Comparison of ENCODE assay signal across 12 mouse cellular contexts in the genomic region with DNA sequence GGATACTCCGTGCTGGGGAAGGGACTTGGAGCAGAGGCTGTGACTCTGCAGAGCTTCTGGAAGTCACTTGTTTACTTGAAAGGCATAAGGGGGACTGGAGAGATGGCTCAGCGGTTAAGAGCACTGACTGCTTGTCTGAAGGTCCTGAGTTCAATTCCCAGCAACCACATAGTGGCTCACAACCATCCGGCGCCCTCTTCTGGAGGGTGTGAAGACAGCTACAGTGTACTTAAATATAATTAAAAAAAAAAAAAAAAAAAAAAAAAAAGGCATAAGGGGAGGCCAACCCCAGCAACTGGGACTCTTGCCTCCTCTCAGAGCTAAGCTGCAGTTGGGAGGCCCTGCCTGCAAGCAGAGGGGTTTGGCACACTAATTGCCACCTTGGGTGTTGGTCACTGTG. TPM values are rescaled to one million over a fixed set of nuclear protein-coding genes. Genes with fewer than 3 reads are reported as not detected.
DNase-seq lines count a peak whose midpoint lies in the region; ATAC-seq and TF ChIP-seq lines count a peak whose summit lies in the region.
"Had no signal": no experiment of that assay in that cellular context is flagged by ENCODE, and none has a peak within 500 bp of the region (broad histone marks: within the 10 kb centered on the region; RNA-seq: fewer than 3 reads in every experiment).

No protein-coding gene starts in this region.

- TF ChIP-seq CTCF in hindbrain, postnatal 0 days (IDR thresholded peaks at IDR 0.05; ENCODE audit: low read depth): no peak

- no peak overlapping the region for H3K4me3 ChIP-seq in hindbrain, embryonic 11.5 days (ENCODE audit: low read depth, low read length)
- H3K4me3 ChIP-seq in hindbrain, postnatal 0 days (ENCODE audit: low read length): no peak overlapping the region
- H3K4me3 ChIP-seq in hindbrain, embryonic 13.5 days: no peak overlapping the region

- no peaks in the 10 kb centered on the region for H3K36me3 ChIP-seq in hindbrain, embryonic 11.5 days (ENCODE audit: control insufficient read depth, insufficient read depth, low read length)
- no peaks in the 10 kb centered on the region for H3K36me3 ChIP-seq in hindbrain, postnatal 0 days (ENCODE audit: insufficient read depth, low read length)
- no peaks in the 10 kb centered on the region for H3K36me3 ChIP-seq in hindbrain, embryonic 13.5 days
- H3K36me3 ChIP-seq: heart, embryonic 15.5 days had no signal

- no peak overlapping the region for H3K4me2 ChIP-seq in hindbrain, embryonic 11.5 days (replicated peaks; ENCODE audit: low read depth, low read length)
- no peak overlapping the region for H3K4me2 ChIP-seq in hindbrain, postnatal 0 days (ENCODE audit: low read depth, low read length)
- H3K4me2 ChIP-seq in hindbrain, embryonic 13.5 days: no peak overlapping the region

- H3K27me3 ChIP-seq in hindbrain, embryonic 11.5 days (ENCODE audit: control insufficient read depth, insufficient read depth, low read length): no peaks in the 10 kb centered on the region
- no peaks in the 10 kb centered on the region for H3K27me3 ChIP-seq in hindbrain, postnatal 0 days (ENCODE audit: insufficient read depth, low read length)
- no peaks in the 10 kb centered on the region for H3K27me3 ChIP-seq in hindbrain, embryonic 13.5 days
- H3K27me3 ChIP-seq: Patski had no signal

- 61% methylated on average over 4 of the region's 4 CpGs for WGBS in hindbrain, embryonic 11.5 days
- 71% methylated on average over 4 of the region's 4 CpGs for WGBS in hindbrain, postnatal 0 days
- 75% methylated on average over 4 of the region's 4 CpGs for WGBS in hindbrain, embryonic 13.5 days

- 0 out of 2 replicates have a peak overlapping the region, but pooled peaks have one; percentile 82 for H3K27ac ChIP-seq in hindbrain, embryonic 11.5 days (ENCODE audit: low read depth, low read length)
- H3K27ac ChIP-seq in hindbrain, postnatal 0 days: no peak overlapping the region
- H3K27ac ChIP-seq in hindbrain, embryonic 13.5 days: peak overlapping the region; percentile 85; the same call in 1 of the 2 replicates
- H3K27ac ChIP-seq: heart, embryonic 15.5 days had no signal

- H3K9ac ChIP-seq in hindbrain, embryonic 11.5 days (ENCODE audit: low read depth, low read length): no peak overlapping the region
- H3K9ac ChIP-seq in hindbrain, postnatal 0 days (replicated peaks; ENCODE audit: low read length): no peak overlapping the region
- H3K9ac ChIP-seq in hindbrain, embryonic 13.5 days: no peak overlapping the region
- H3K9ac ChIP-seq: heart, embryonic 15.5 days had no signal

- H3K9me3 ChIP-seq in hindbrain, embryonic 11.5 days (ENCODE audit: control insufficient read depth, low read length): no peaks in the 10 kb centered on the region
- H3K9me3 ChIP-seq in hindbrain, postnatal 0 days (ENCODE audit: low read length): no peaks in the 10 kb centered on the region
- H3K9me3 ChIP-seq in hindbrain, embryonic 13.5 days: no peaks in the 10 kb centered on the region
- H3K9me3 ChIP-seq: heart, embryonic 15.5 days had no signal

- H3K4me1 ChIP-seq in hindbrain, embryonic 11.5 days (replicated peaks; ENCODE audit: control insufficient read depth, insufficient read depth, low read length): peaks cover 3% of the 10 kb centered on the region; the same call in 1 of the 2 replicates
- H3K4me1 ChIP-seq in hindbrain, postnatal 0 days (ENCODE audit: insufficient read depth, low read length): peaks cover 7% of the 10 kb centered on the region; the same call in 1 of the 2 replicates
- peaks cover 21% of the 10 kb centered on the region for H3K4me1 ChIP-seq in hindbrain, embryonic 13.5 days (replicated peaks)

- no peak for ATAC-seq in hindbrain, embryonic 11.5 days (ENCODE audit: low FRiP score)
- no peak for ATAC-seq in hindbrain, postnatal 0 days
- ATAC-seq in hindbrain, embryonic 13.5 days (ENCODE audit: low FRiP score): no peak
- ATAC-seq: Patski had no signal

- DNase-seq in hindbrain, embryonic 11.5 days (ENCODE audit: low spot score): no peak
- no peak for DNase-seq in hindbrain, postnatal 0 days (ENCODE audit: low spot score)
- peak; percentile 32 for DNase-seq in 3T3-L1 (ENCODE audit: low read depth, low spot score)
- DNase-seq in ES-CJ7 (ENCODE audit: low read depth, low spot score): peak; percentile 56
- DNase-seq in urinary bladder, postnatal 10 days (ENCODE audit: low spot score): no peak
- DNase-seq in layer of hippocampus, adult 9-11 months: no peak
- DNase-seq in kidney, postnatal 10 days: no peak
- DNase-seq: kidney, postnatal 14 days; lung, postnatal 14 days had no signal

RNA-seq across cellular contexts. Expression of gene Epha10, which starts 24.7 kb away (rescaled TPM):
- 4.4 and 7.4 TPM in 2 replicates for polyA plus RNA-seq in hindbrain, embryonic 11.5 days (2014; fragmentation: Nextera tagmentation; extraction: Ambion mirVana)
- total RNA-seq in hindbrain, postnatal 0 days (2014; rRNA removed): 28.4 and 49.6 TPM in 2 replicates
- polyA plus RNA-seq in hindbrain, postnatal 0 days (2015; fragmentation: Nextera tagmentation; extraction: Ambion mirVana): 13.7 and 14.2 TPM in 2 replicates
- polyA plus RNA-seq in hindbrain, embryonic 13.5 days (2015; fragmentation: Nextera tagmentation; extraction: Ambion mirVana): 5.4 and 6.2 TPM in 2 replicates
- polyA plus RNA-seq: heart, embryonic 15.5 days; Patski had no signal

RNA-seq across cellular contexts. Expression of gene 9930104L06Rik, which starts 31.4 kb away (rescaled TPM):
- polyA plus RNA-seq in hindbrain, embryonic 11.5 days (2014; fragmentation: Nextera tagmentation; extraction: Ambion mirVana): 4.2 and 5.5 TPM in 2 replicates
- total RNA-seq in hindbrain, postnatal 0 days (2014; rRNA removed): 12.8 and 15.5 TPM in 2 replicates
- polyA plus RNA-seq in hindbrain, postnatal 0 days (2015; fragmentation: Nextera tagmentation; extraction: Ambion mirVana): 9.3 and 9.4 TPM in 2 replicates
- polyA plus RNA-seq in hindbrain, embryonic 13.5 days (2015; fragmentation: Nextera tagmentation; extraction: Ambion mirVana): 13.1 and 15.9 TPM in 2 replicates

RNA-seq across cellular contexts. Expression of gene Cdca8, which starts 33.7 kb away (rescaled TPM):
- 192 and 195 TPM in 2 replicates for polyA plus RNA-seq in hindbrain, embryonic 11.5 days (2014; fragmentation: Nextera tagmentation; extraction: Ambion mirVana)
- total RNA-seq in hindbrain, postnatal 0 days (2014; rRNA removed): 10.8 and 17.1 TPM in 2 replicates
- 28.9 and 35.1 TPM in 2 replicates for polyA plus RNA-seq in hindbrain, postnatal 0 days (2015; fragmentation: Nextera tagmentation; extraction: Ambion mirVana)
- 37.2 and 44.6 TPM in 2 replicates for polyA plus RNA-seq in hindbrain, embryonic 13.5 days (2015; fragmentation: Nextera tagmentation; extraction: Ambion mirVana)

RNA-seq across cellular contexts. Expression of gene Maneal, which starts 43.4 kb away (rescaled TPM):
- 10.0 and 10.3 TPM in 2 replicates for polyA plus RNA-seq in hindbrain, embryonic 11.5 days (2014; fragmentation: Nextera tagmentation; extraction: Ambion mirVana)
- total RNA-seq in hindbrain, postnatal 0 days (2014; rRNA removed): 52.3 and 56.9 TPM in 2 replicates
- 9.4 and 9.6 TPM in 2 replicates for polyA plus RNA-seq in hindbrain, postnatal 0 days (2015; fragmentation: Nextera tagmentation; extraction: Ambion mirVana)
- 8.1 and 8.8 TPM in 2 replicates for polyA plus RNA-seq in hindbrain, embryonic 13.5 days (2015; fragmentation: Nextera tagmentation; extraction: Ambion mirVana)
- polyA plus RNA-seq: heart, embryonic 15.5 days; Patski had no signal

RNA-seq across cellular contexts. Expression of gene 1110065P20Rik, which starts 54.4 kb away (rescaled TPM):
- 55.0 and 55.9 TPM in 2 replicates for polyA plus RNA-seq in hindbrain, embryonic 11.5 days (2014; fragmentation: Nextera tagmentation; extraction: Ambion mirVana)
- total RNA-seq in hindbrain, postnatal 0 days (2014; rRNA removed): 206 and 212 TPM in 2 replicates
- 143 and 152 TPM in 2 replicates for polyA plus RNA-seq in hindbrain, postnatal 0 days (2015; fragmentation: Nextera tagmentation; extraction: Ambion mirVana)
- 77.8 and 84.4 TPM in 2 replicates for polyA plus RNA-seq in hindbrain, embryonic 13.5 days (2015; fragmentation: Nextera tagmentation; extraction: Ambion mirVana)

Comparison
In these comparisons a context has a peak if more than half of its experiments do, and no peak if none do; other contexts are left out.
1. DNase-seq: peak in 3T3-L1 (single experiment) and ES-CJ7 (single experiment); none in hindbrain, embryonic 11.5 days (single experiment), hindbrain, postnatal 0 days (single experiment), urinary bladder, postnatal 10 days (single experiment), layer of hippocampus, adult 9-11 months (single experiment) and kidney, postnatal 10 days (single experiment).